Comparison of ENCODE assay signal across 8 mouse cellular contexts in genomic region chr7:3646188-3646587, GRCm38 (mm10). TPM values are rescaled to one million over a fixed set of nuclear protein-coding genes. Genes with fewer than 3 reads are reported as not detected.
A peak's percentile ranks its signal among the peaks of the same experiment; 100 is the strongest.
DNase-seq lines count a peak whose midpoint lies in the region; ATAC-seq and TF ChIP-seq lines count a peak whose summit lies in the region.

No protein-coding gene starts in this region.

- ATAC-seq in forebrain, embryonic 11.5 days (replicated peaks; ENCODE audit: low FRiP score) = no peak
- ATAC-seq in liver, embryonic 11.5 days (replicated peaks; ENCODE audit: low FRiP score) = no peak

- peaks cover 8% of the 10 kb centered on the region; the same call in 1 of the 2 replicates for H3K36me3 ChIP-seq in forebrain, embryonic 11.5 days (ENCODE audit: control insufficient read depth, insufficient read depth, low read length)
- H3K36me3 ChIP-seq in liver, embryonic 11.5 days (ENCODE audit: control insufficient read depth, insufficient read depth, low read length) = peaks cover 12% of the 10 kb centered on the region

- peaks cover 17% of the 10 kb centered on the region for H3K4me1 ChIP-seq in forebrain, embryonic 11.5 days (replicated peaks; ENCODE audit: control insufficient read depth, insufficient read depth, low read length)
- H3K4me1 ChIP-seq in liver, embryonic 11.5 days (replicated peaks; ENCODE audit: control insufficient read depth, insufficient read depth, low read length) = peaks cover 29% of the 10 kb centered on the region

- peak overlapping the region; percentile 75 for H3K4me3 ChIP-seq in gastrocnemius, adult 2 months
- peak overlapping the region; percentile 99 for H3K4me3 ChIP-seq in forebrain, embryonic 11.5 days (ENCODE audit: low read depth, low read length)
- H3K4me3 ChIP-seq in liver, embryonic 11.5 days (ENCODE audit: low read depth, low read length) = peak overlapping the region; percentile 99

- H3K9me3 ChIP-seq in forebrain, embryonic 11.5 days (ENCODE audit: control insufficient read depth, low read length) = no peaks in the 10 kb centered on the region
- no peaks in the 10 kb centered on the region for H3K9me3 ChIP-seq in liver, embryonic 11.5 days (ENCODE audit: control insufficient read depth, low read length)

- no peak for TF ChIP-seq CTCF in gastrocnemius, adult 2 months (IDR thresholded peaks at IDR 0.05)

- DNase-seq in gastrocnemius, adult 2 months = no peak
- DNase-seq in gastrocnemius, postnatal 14 days = no peak
- DNase-seq in 3T3-L1 (ENCODE audit: low read depth, low spot score) = peak; percentile 20
- no peak for DNase-seq in forebrain, embryonic 11.5 days (ENCODE audit: low spot score)
- DNase-seq in liver, embryonic 11.5 days (ENCODE audit: low spot score) = no peak
- DNase-seq in frontal cortex, adult 2 months (ENCODE audit: extremely low spot score in 1 of 2, low spot score in 1 of 2) = no peak
- DNase-seq in frontal cortex, postnatal 10 days (ENCODE audit: low spot score in 2 of 2) = no peak
- DNase-seq in urinary bladder, postnatal 4 days (ENCODE audit: low spot score in 2 of 2) = no peak

- peak overlapping the region; percentile 98 for H3K9ac ChIP-seq in forebrain, embryonic 11.5 days (ENCODE audit: low read length)
- peak overlapping the region; percentile 99 for H3K9ac ChIP-seq in liver, embryonic 11.5 days (ENCODE audit: low read depth, low read length)

- no peaks in the 10 kb centered on the region for H3K27me3 ChIP-seq in forebrain, embryonic 11.5 days (ENCODE audit: control insufficient read depth, insufficient read depth, low read length)
- no peaks in the 10 kb centered on the region for H3K27me3 ChIP-seq in liver, embryonic 11.5 days (replicated peaks; ENCODE audit: control insufficient read depth, insufficient read depth, low read length)

- intact Hi-C loops in gastrocnemius, adult 2 months (cut with DNase I) = loop anchor here (5.0 to 10.0 kb wide), 2 partner anchors 46 to 499 kb away; partner anchors contain the start of genes Mboat7 and Tsen34
- intact Hi-C loops in gastrocnemius, postnatal 14 days (cut with DNase I; ENCODE audit: low total_unique reads) = no loop called here

- 33% methylated on average over 9 of the region's 9 CpGs for whole genome bisulfite sequencing in forebrain, embryonic 11.5 days
- WGBS in liver, embryonic 11.5 days = 15% methylated on average over 9 of the region's 9 CpGs

- peak overlapping the region; percentile 98 for H3K27ac ChIP-seq in gastrocnemius, adult 2 months
- no peak overlapping the region for H3K27ac ChIP-seq in forebrain, embryonic 11.5 days (ENCODE audit: low read depth, low read length)
- H3K27ac ChIP-seq in liver, embryonic 11.5 days (ENCODE audit: low read depth, low read length) = no peak overlapping the region

- H3K4me2 ChIP-seq in forebrain, embryonic 11.5 days (ENCODE audit: low read depth, low read length, severe bottlenecking) = peak overlapping the region; percentile 71
- peak overlapping the region; percentile 90 for H3K4me2 ChIP-seq in liver, embryonic 11.5 days

RNA-seq across cellular contexts. Expression of gene Cnot3, which starts 1.1 kb away (rescaled TPM):
- 10 to 100 TPM; 16.0 to 20.2 TPM for total RNA-seq in gastrocnemius, adult 2 months (2021)
- 10 to 100 TPM; 18.0 to 22.3 TPM for total RNA-seq in gastrocnemius, postnatal 14 days (2021)
- polyA plus RNA-seq in forebrain, embryonic 11.5 days (2014; fragmentation: Nextera tagmentation; extraction: Ambion mirVana) = 80.4 and 88.1 TPM in 2 replicates
- 69.6 and 76.5 TPM in 2 replicates for polyA plus RNA-seq in liver, embryonic 11.5 days (2014; fragmentation: Nextera tagmentation; extraction: Ambion mirVana)
- 49.5 and 63.6 TPM in 2 replicates for polyA plus RNA-seq in frontal cortex, adult 2 months (2012; rRNA removed)

RNA-seq across cellular contexts. Expression of gene Prpf31, which starts 16.4 kb away (rescaled TPM):
- 10 to 100 TPM; 20.8 to 22.1 TPM for total RNA-seq in gastrocnemius, adult 2 months (2021)
- 10 to 100 TPM; 24.7 to 27.4 TPM for total RNA-seq in gastrocnemius, postnatal 14 days (2021)
- polyA plus RNA-seq in forebrain, embryonic 11.5 days (2014; fragmentation: Nextera tagmentation; extraction: Ambion mirVana) = 157 and 164 TPM in 2 replicates
- 136 and 137 TPM in 2 replicates for polyA plus RNA-seq in liver, embryonic 11.5 days (2014; fragmentation: Nextera tagmentation; extraction: Ambion mirVana)
- 59.0 and 68.2 TPM in 2 replicates for polyA plus RNA-seq in frontal cortex, adult 2 months (2012; rRNA removed)

RNA-seq across cellular contexts. Expression of gene Tfpt, which starts 16.5 kb away (rescaled TPM):
- total RNA-seq in gastrocnemius, adult 2 months (2021) = 10 to 100 TPM; 14.0 to 16.2 TPM
- total RNA-seq in gastrocnemius, postnatal 14 days (2021) = 10 to 100 TPM; 11.5 to 14.6 TPM
- polyA plus RNA-seq in forebrain, embryonic 11.5 days (2014; fragmentation: Nextera tagmentation; extraction: Ambion mirVana) = 30.0 and 31.9 TPM in 2 replicates
- 21.5 and 24.1 TPM in 2 replicates for polyA plus RNA-seq in liver, embryonic 11.5 days (2014; fragmentation: Nextera tagmentation; extraction: Ambion mirVana)
- polyA plus RNA-seq in frontal cortex, adult 2 months (2012; rRNA removed) = 38.1 and 43.3 TPM in 2 replicates

RNA-seq across cellular contexts. Expression of gene Leng1, which starts 19.5 kb away (rescaled TPM):
- 1 to 10 TPM; 4.9 to 6.8 TPM for total RNA-seq in gastrocnemius, adult 2 months (2021)
- total RNA-seq in gastrocnemius, postnatal 14 days (2021) = 1 to 10 TPM; 4.8 to 5.6 TPM
- 15.0 and 16.1 TPM in 2 replicates for polyA plus RNA-seq in forebrain, embryonic 11.5 days (2014; fragmentation: Nextera tagmentation; extraction: Ambion mirVana)
- 13.4 and 13.5 TPM in 2 replicates for polyA plus RNA-seq in liver, embryonic 11.5 days (2014; fragmentation: Nextera tagmentation; extraction: Ambion mirVana)
- 8.0 and 9.2 TPM in 2 replicates for polyA plus RNA-seq in frontal cortex, adult 2 months (2012; rRNA removed)

RNA-seq across cellular contexts. Expression of gene Ndufa3, which starts 29.0 kb away (rescaled TPM):
- 1,000 to 10,000 TPM in 1 of 2 experiments, 100 to 1,000 TPM in 1; 931 to 1,252 TPM for total RNA-seq in gastrocnemius, adult 2 months (2021)
- 100 to 1,000 TPM; 731 to 849 TPM for total RNA-seq in gastrocnemius, postnatal 14 days (2021)
- 338 and 353 TPM in 2 replicates for polyA plus RNA-seq in forebrain, embryonic 11.5 days (2014; fragmentation: Nextera tagmentation; extraction: Ambion mirVana)
- polyA plus RNA-seq in liver, embryonic 11.5 days (2014; fragmentation: Nextera tagmentation; extraction: Ambion mirVana) = 375 and 405 TPM in 2 replicates
- 302 and 306 TPM in 2 replicates for polyA plus RNA-seq in frontal cortex, adult 2 months (2012; rRNA removed)
